ENCODE assay signal across 9 mouse cellular contexts in the genomic region with DNA sequence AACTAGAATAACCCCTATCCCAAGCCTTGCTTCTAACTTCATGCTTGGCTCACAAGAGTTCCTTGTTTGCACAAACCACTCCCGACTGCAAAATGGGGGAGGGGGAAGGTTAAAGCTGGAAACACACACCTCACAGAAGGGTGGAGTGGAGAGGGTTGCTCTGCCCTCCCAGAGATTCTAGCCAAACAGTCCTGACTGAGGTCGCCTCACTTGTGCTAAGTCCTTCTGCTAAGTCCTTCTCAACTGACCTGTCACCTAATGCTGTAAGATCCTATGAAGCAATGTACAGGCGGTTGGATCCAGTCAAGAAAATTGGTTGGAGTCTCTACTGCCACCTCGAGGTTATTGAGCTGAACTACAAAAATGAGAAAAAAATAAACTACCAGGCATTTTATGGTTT. TPM values are rescaled to one million over a fixed set of nuclear protein-coding genes. Genes with fewer than 3 reads are reported as not detected.
DNase-seq lines count a peak whose midpoint lies in the region; ATAC-seq and TF ChIP-seq lines count a peak whose summit lies in the region.
"Had no signal": no experiment of that assay in that cellular context is flagged by ENCODE, and none has a peak within 500 bp of the region (broad histone marks: within the 10 kb centered on the region; RNA-seq: fewer than 3 reads in every experiment).

No protein-coding gene starts in this region.

- H3K4me1 ChIP-seq in forebrain, postnatal 0 days (ENCODE audit: insufficient read depth) = no peaks in the 10 kb centered on the region
- H3K4me1 ChIP-seq in forebrain, embryonic 11.5 days (replicated peaks; ENCODE audit: control insufficient read depth, insufficient read depth, low read length) = no peaks in the 10 kb centered on the region
- peaks cover 14% of the 10 kb centered on the region for H3K4me1 ChIP-seq in neural tube, embryonic 15.5 days

- intact Hi-C loops in heart, postnatal 10 days (cut with DNase I) = loop anchor here (2.0 to 5.0 kb wide), 4 partner anchors 36 to 412 kb away; no protein-coding TSS in a partner anchor

- H3K4me2 ChIP-seq in forebrain, postnatal 0 days (ENCODE audit: low read depth) = no peak overlapping the region
- H3K4me2 ChIP-seq in forebrain, embryonic 11.5 days (ENCODE audit: low read depth, low read length, severe bottlenecking) = no peak overlapping the region
- H3K4me2 ChIP-seq in neural tube, embryonic 15.5 days = no peak overlapping the region

- 21% methylated on average over 4 of the region's 4 CpGs for WGBS in forebrain, postnatal 0 days
- 27% methylated on average over 4 of the region's 4 CpGs for WGBS in forebrain, embryonic 11.5 days
- 0% methylated on average over 4 of the region's 4 CpGs for WGBS in macrophage (ENCODE audit: missing documents)
- 34% methylated on average over 4 of the region's 4 CpGs for WGBS in neural tube, embryonic 15.5 days

- no peak overlapping the region for H3K27ac ChIP-seq in forebrain, postnatal 0 days (ENCODE audit: low read depth, low read length)
- no peak overlapping the region for H3K27ac ChIP-seq in forebrain, embryonic 11.5 days (ENCODE audit: low read depth, low read length)
- H3K27ac ChIP-seq in macrophage = peak overlapping the region; percentile 7; the same call in 1 of the 2 replicates
- no peak overlapping the region for H3K27ac ChIP-seq in neural tube, embryonic 15.5 days (replicated peaks)
- H3K27ac ChIP-seq: liver, embryonic 15.5 days had no signal

- H3K79me2 ChIP-seq in macrophage (ENCODE audit: inconsistent target) = no peaks in the 10 kb centered on the region

- H3K4me3 ChIP-seq in forebrain, postnatal 0 days (ENCODE audit: low read depth, low read length) = no peak overlapping the region
- H3K4me3 ChIP-seq in forebrain, embryonic 11.5 days (ENCODE audit: low read depth, low read length) = no peak overlapping the region
- H3K4me3 ChIP-seq in macrophage (ENCODE audit: inconsistent target) = no peak overlapping the region
- no peak overlapping the region for H3K4me3 ChIP-seq in neural tube, embryonic 15.5 days (replicated peaks)
- H3K4me3 ChIP-seq: liver, embryonic 15.5 days had no signal

- H3K9ac ChIP-seq in forebrain, postnatal 0 days = no peak overlapping the region
- H3K9ac ChIP-seq in forebrain, embryonic 11.5 days (ENCODE audit: low read length) = no peak overlapping the region
- H3K9ac ChIP-seq in neural tube, embryonic 15.5 days (replicated peaks) = no peak overlapping the region
- H3K9ac ChIP-seq: liver, embryonic 15.5 days had no signal

- DNase-seq in forebrain, postnatal 0 days = peak; percentile 62
- DNase-seq in forebrain, embryonic 11.5 days (ENCODE audit: low spot score) = no peak
- peak; percentile 25 to 28 for DNase-seq in urinary bladder, adult 18-20 months (ENCODE audit: low spot score in 2 of 2)
- DNase-seq in urinary bladder, postnatal 10 days (ENCODE audit: low spot score) = no peak
- peak; percentile 36 to 46 for DNase-seq in heart, postnatal 10 days
- no peak for DNase-seq in right cerebral cortex, adult 2 months (ENCODE audit: low spot score in 2 of 2)

- H3K27me3 ChIP-seq in forebrain, postnatal 0 days (ENCODE audit: insufficient read depth, low read length) = no peaks in the 10 kb centered on the region
- H3K27me3 ChIP-seq in forebrain, embryonic 11.5 days (ENCODE audit: control insufficient read depth, insufficient read depth, low read length) = no peaks in the 10 kb centered on the region
- H3K27me3 ChIP-seq in neural tube, embryonic 15.5 days (replicated peaks) = 0 out of 2 replicates have a peak, but pooled peaks cover 2% of the 10 kb centered on the region

- no peaks in the 10 kb centered on the region for H3K9me3 ChIP-seq in forebrain, postnatal 0 days (ENCODE audit: low read length)
- H3K9me3 ChIP-seq in forebrain, embryonic 11.5 days (ENCODE audit: control insufficient read depth, low read length) = no peaks in the 10 kb centered on the region
- no peaks in the 10 kb centered on the region for H3K9me3 ChIP-seq in neural tube, embryonic 15.5 days (replicated peaks)
- H3K9me3 ChIP-seq: liver, embryonic 15.5 days had no signal

- ATAC-seq in forebrain, postnatal 0 days = no peak
- ATAC-seq in forebrain, embryonic 11.5 days (replicated peaks; ENCODE audit: low FRiP score) = no peak
- ATAC-seq in neural tube, embryonic 15.5 days (ENCODE audit: low FRiP score) = no peak

- H3K36me3 ChIP-seq in forebrain, postnatal 0 days (ENCODE audit: insufficient read depth) = no peaks in the 10 kb centered on the region
- no peaks in the 10 kb centered on the region for H3K36me3 ChIP-seq in forebrain, embryonic 11.5 days (ENCODE audit: control insufficient read depth, insufficient read depth, low read length)
- no peaks in the 10 kb centered on the region for H3K36me3 ChIP-seq in macrophage (ENCODE audit: inconsistent target)
- H3K36me3 ChIP-seq in neural tube, embryonic 15.5 days = no peaks in the 10 kb centered on the region
- H3K36me3 ChIP-seq: liver, embryonic 15.5 days had no signal

- TF ChIP-seq CTCF in forebrain, postnatal 0 days (IDR thresholded peaks at IDR 0.05; ENCODE audit: low read depth) = peak; percentile 72

RNA-seq across cellular contexts. Expression of a gene that starts 52.9 kb away (rescaled TPM):
- 15.6 and 17.9 TPM in 2 replicates for total RNA-seq in forebrain, postnatal 0 days (2014; rRNA removed)
- 1.7 and 3.8 TPM in 2 replicates for polyA plus RNA-seq in forebrain, postnatal 0 days (2015; fragmentation: Nextera tagmentation; extraction: Ambion mirVana)
- polyA plus RNA-seq in forebrain, embryonic 11.5 days (2014; fragmentation: Nextera tagmentation; extraction: Ambion mirVana) = 3.6 and 4.9 TPM in 2 replicates
- 10 to 100 TPM; 13.6 to 15.9 TPM for total RNA-seq in heart, postnatal 10 days (2021)
- 100 to 1,000 TPM in 5 of 26 experiments, 10 to 100 TPM in 21; 30.3 to 189 (median 79.1) TPM for total RNA-seq in macrophage (2018; cell fraction: chromatin; rRNA removed)
- 100 to 1,000 TPM in 1 of 26 experiments, 10 to 100 TPM in 25; 33.3 to 105 (median 63.8) TPM for total RNA-seq in macrophage (2018; cell fraction: cytosol; rRNA removed)
- 100 to 1,000 TPM in 16 of 26 experiments, 10 to 100 TPM in 10; 40.2 to 160 (median 103) TPM for total RNA-seq in macrophage (2018; cell fraction: nucleus; rRNA removed)
- 36.8 to 107 TPM (median 48.9 TPM) in 3 replicates for polyA plus RNA-seq in macrophage (2018)
- polyA plus RNA-seq in neural tube, embryonic 15.5 days (2015; fragmentation: Nextera tagmentation; extraction: Ambion mirVana) = 8.4 and 10.9 TPM in 2 replicates

Comparison
In these comparisons a context has a peak if more than half of its experiments do, and no peak if none do; other contexts are left out.
1. DNase-seq: peak in forebrain, postnatal 0 days (single experiment), urinary bladder, adult 18-20 months (2 of 2) and heart, postnatal 10 days (2 of 2); none in forebrain, embryonic 11.5 days (single experiment), urinary bladder, postnatal 10 days (single experiment) and right cerebral cortex, adult 2 months (0 of 2).